Mouse (Mus musculus) retina, postnatal 7 days (tissue): ENCODE data around the gene Blcap.

Source experiments
- DNase-seq: peaks from one replicate; pipeline ENCODE4 v3.0.0-alpha.2; 2012; ENCODE audit warnings: low read depth, low spot score

The Blcap gene

DNA sequence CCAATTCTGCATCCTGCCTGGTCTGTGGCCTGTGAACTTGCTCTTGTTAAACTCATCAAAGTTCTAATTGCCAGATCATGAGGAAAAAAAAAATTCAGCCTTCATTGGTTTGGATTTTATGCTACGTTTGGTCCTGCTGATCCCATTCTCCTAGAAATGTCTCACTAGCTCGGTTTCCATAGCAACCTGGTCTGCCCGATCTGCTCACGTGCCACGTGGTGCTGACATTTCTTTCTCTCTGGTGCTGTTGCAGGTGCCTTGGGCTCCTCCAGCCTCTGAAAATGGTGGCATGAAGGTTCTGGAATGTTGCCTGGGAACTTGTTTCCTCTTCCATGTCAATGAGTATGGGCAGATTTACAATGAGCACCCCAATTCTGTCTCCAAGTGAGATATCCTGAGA lies 50.6 kb downstream of the Blcap start:
- DNase-seq: no peak

DNA sequence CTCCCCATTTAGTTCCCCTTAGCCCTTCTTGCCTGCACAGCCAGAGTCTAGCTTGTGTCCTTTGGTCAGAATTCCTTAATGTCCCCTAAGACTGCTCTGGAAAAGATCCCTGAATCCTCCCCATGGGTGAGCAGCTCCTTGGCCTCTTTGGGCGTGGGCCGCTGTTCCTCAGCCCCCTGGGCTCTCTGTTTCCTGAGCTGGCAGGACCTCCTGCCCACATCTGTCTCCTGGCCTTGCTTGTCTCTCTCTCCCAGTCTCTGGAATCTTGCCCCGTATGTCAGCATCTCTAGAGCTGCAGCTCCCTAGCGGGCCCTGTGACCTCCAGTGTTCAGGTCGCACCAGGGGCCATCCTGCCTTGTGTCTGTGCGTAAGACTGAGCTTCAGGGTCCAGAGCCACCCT lies 51.6 kb downstream of the Blcap start:
- no peak for DNase-seq

DNA sequence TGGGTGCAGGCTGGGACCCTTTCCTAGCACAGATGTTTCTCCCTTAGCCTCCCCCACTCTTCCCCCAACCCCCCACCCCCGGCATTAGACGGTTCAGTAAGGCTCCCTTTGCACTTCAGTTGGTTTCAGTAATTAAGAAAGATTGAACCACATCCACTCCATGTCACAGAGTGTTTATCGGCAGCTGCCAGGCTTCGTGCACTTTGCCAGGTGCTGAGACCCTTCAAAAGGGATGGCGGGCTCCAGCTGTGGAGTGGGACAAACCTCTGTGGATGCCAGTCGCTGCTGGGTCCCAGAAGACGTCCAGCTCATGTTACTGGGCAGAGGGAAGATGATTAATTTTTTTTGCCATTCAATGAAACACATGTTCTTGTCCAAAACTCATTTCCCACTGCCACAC lies 52.6 kb downstream of the Blcap start:
- no peak for DNase-seq

DNA sequence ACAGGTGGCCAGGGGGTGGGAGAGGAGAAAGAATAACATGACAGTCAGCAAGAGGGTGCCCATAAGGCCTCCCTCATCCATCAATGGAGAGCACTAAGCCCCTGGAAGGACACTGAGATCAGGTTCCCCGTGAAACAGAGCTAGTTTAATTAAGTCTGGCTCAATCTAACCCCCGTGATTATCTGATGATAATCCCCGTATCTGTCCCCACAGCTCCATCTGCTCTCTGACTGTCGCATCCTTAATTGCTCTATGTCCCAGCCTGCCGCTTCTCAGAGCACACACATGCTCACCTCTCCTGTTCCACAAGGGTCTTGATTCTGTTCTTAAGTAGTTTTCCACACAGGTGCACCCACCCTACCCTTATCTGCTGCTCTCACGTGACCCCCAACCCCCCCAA lies 53.5 kb downstream of the Blcap start:
- no peak for DNase-seq

DNA sequence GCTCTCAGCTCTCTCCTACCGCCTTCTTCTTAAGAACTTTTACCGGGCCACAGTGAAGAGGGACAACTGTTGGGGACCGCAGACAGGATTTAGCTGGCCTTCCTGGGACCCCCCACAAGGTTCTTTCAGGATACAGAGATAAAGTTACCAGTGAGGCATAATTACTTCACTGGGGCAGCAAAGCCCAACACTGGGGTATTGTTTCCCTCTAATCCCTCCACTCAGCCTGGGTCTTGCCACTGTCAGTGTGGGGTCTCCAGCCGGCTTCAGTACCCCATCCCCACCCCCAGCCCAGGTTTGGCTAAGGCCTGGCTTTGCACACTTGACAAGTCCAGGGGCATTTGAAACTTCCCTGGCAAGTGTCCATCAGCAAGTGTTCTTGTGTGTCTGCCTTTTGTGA lies 56.7 kb downstream of the Blcap start:
- DNase-seq: no peak

DNA sequence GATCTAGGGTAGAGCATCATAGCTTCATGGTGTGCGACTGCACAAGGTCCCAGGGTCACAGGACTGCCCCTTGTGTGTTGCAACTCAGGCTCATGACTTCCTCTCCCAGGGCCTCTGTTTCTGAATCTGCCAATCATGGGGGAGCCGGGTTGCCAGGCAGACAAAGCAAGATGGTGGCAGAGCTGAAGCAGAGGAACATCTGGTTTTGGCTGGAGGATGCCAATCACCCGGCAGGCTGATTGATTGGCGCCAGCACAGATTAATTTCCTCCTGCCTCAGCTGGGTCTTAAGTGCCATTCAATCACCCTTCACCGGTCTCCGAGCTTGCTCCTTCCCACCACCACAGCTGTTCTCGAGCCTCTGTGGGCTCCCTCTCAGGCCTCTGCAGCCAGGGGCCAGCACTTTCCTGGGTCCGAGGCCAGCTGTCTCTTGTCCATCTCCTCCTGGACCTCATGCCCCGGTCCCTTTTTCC lies 57.3 kb downstream of the Blcap start:
- no peak for DNase-seq

DNA sequence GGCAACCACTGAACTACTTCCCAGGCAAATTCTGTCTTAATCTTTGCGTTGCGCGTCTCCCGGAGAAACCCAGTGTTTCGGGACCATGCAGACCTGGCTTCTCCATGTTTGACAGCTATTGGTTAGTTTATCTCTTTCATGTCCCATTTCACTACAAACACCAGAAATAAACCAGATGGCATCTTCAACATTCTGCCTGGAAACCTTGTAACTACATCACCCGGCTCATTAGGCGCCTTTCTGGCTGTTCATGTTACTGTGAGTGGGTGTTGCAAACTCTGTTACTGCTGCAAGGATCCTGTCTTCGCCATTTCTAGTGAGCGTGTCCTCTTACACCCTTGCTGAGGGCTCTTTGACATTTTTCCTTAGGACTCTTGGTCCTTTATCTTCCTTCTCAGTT lies 58.2 kb downstream of the Blcap start:
- DNase-seq: no peak

DNA sequence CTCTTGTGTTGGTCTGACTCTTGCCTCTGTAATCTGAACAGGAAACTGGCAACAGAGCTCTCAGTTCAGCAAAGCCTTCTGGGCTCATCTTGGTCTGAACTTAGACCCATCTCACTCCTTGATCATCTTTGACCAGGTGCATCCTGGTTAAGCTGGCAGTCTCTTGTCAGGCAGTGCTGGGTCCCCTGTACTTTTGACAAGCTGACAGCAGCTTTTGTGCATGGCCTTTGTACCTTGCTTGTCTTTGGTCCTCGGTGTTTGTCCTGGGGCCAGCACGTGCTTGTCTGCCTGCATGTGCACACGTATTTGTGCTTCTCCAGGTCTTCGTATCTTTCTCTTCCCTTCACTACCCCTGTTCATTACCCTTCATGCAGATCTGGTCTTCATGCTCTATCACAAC lies 61.0 kb downstream of the Blcap start:
- no peak for DNase-seq

DNA sequence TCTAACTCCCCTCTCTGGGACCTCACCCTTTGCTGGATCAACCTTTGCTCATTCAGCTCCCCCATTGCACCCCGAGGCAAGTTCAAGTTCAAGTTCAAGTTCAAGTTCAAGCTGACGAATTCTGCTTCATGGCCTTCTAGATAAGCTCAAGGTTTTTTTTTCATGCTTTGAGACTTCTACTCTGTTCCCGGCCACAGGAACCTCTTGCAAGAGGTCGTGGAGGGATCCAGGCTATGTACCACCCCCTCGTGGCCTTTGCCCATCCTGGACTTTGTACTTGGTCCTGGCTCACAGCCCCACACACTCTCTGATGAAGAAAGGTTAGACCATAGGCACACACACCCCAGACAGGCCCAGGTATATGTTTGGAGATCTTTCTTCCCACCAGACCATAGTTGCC lies 61.9 kb downstream of the Blcap start:
- DNase-seq: no peak

DNA sequence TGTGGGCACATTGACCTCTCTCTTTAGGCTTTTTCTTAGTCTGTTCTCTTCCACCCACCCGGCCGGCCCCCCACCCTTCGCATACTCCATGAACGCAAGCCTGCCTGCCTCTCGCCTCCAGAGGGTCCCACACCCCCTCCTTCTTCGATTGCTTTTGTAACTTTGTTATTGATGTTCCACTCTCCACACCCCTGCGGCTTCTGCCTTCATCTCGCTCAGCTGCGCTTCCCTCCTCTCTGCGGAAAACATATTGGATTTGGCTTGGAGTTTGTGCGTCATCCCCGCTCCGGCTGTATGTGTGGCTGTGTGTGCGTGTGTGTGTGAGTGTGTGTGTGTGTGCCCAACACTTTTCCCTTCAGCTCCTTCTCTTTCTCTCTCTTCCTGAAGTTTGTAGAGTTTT lies 64.3 kb downstream of the Blcap start:
- DNase-seq: no peak
